Mouse (Mus musculus) hindbrain, embryonic 13.5 days (tissue): ENCODE data around the gene Cd300ld5. TPM values are rescaled to one million over a fixed set of nuclear protein-coding genes. Genes with fewer than 3 reads are reported as not detected.
"Not testable (repeated sequence)": the region's sequence is repeated elsewhere in the genome, so short reads cannot be mapped to it uniquely, and the experiment has no call there.

ENCODE experiments used
- ATAC-seq: fragments of 200-750 bp; cut with Nextera tagmentation; 2 replicates; pipeline ENCODE4 v1.8.0; 2017; ENCODE audit warnings: moderate TSS enrichment; ENCODE audit not compliant: low FRiP score
- H3K27ac ChIP-seq: fragments of 300-500 bp; sonication (generic); 2 replicates; pipeline ENCODE4 v1.5.1; 2015; ENCODE audit warnings: inconsistent platforms, mild to moderate bottlenecking, moderate library complexity
- H3K27me3 ChIP-seq: fragments of 300-500 bp; sonication (generic); 2 replicates; pipeline ENCODE4 v1.6.1; 2015; ENCODE audit warnings: mild to moderate bottlenecking, inconsistent platforms
- H3K36me3 ChIP-seq: fragments of 300-500 bp; sonication (generic); 2 replicates; pipeline ENCODE4 v1.6.1; 2015; ENCODE audit warnings: mild to moderate bottlenecking, inconsistent platforms
- H3K4me1 ChIP-seq: fragments of 300-500 bp; sonication (generic); replicated peaks from 2 replicates; pipeline ENCODE4 v1.6.1; 2015; ENCODE audit warnings: inconsistent platforms
- H3K4me2 ChIP-seq: fragments of 300-500 bp; sonication (generic); 2 replicates; pipeline ENCODE4 v1.6.1; 2015; ENCODE audit warnings: inconsistent platforms, mild to moderate bottlenecking, moderate library complexity
- H3K4me3 ChIP-seq: fragments of 300-500 bp; sonication (generic); 2 replicates; pipeline ENCODE4 v1.5.1; 2015; ENCODE audit warnings: mild to moderate bottlenecking, inconsistent platforms
- H3K9ac ChIP-seq: fragments of 300-500 bp; sonication (generic); 2 replicates; pipeline ENCODE4 v1.6.1; 2015; ENCODE audit warnings: mild to moderate bottlenecking, inconsistent platforms
- H3K9me3 ChIP-seq: fragments of 300-500 bp; sonication (generic); 2 replicates; pipeline ENCODE4 v1.6.1; 2016; ENCODE audit warnings: inconsistent platforms
- WGBS: fragments of 180-500 bp; shearing (Covaris S2); methylation state at CpG from one replicate; pipeline ENCODE4 v1.1.7; 2015; 5-methylcytosine and 5-hydroxymethylcytosine counted together
- polyA plus RNA-seq: library from polyadenylated mRNA; unstranded; fragments of >200 nt; fragmentation: Nextera tagmentation; extraction: Ambion mirVana; gene quantifications from 2 replicates; pipeline ENCODE4 v1.2.1, GENCODE M21; 2015

The Cd300ld5 gene
- polyA plus RNA-seq, 1 experiment from 2014 or later = not detected

GRCm38 (mm10) chr11:115016093-115016492, 21.5 kb downstream of the Cd300ld5 start, which contains the start of gene Cd300ld2:
Gene Cd300ld2 (minus strand): TSS chr11:115016193.
- not testable (repeated sequence) for H3K36me3 ChIP-seq, H3K4me1 ChIP-seq, H3K27ac ChIP-seq, ATAC-seq, H3K4me2 ChIP-seq, H3K9me3 ChIP-seq, H3K9ac ChIP-seq, H3K4me3 ChIP-seq, H3K27me3 ChIP-seq
- WGBS = no CpG with 5 or more reads among the region's 7 CpGs

GRCm38 (mm10) chr11:115004070-115004469, 33.5 kb downstream of the Cd300ld5 start:
- no peak for ATAC-seq
- Histone ChIP-seq H3K9ac (no peak overlapping the region), H3K36me3 (no peaks in the 10 kb centered on the region), H3K27ac (no peak overlapping the region), H3K27me3 (0 out of 2 replicates have a peak, but pooled peaks cover 3% of the 10 kb centered on the region), H3K4me2 (no peak overlapping the region), H3K4me3 (no peak overlapping the region), H3K9me3 (no peaks in the 10 kb centered on the region), H3K4me1 (no peaks in the 10 kb centered on the region)
- WGBS = 94% methylated on average over 5 of the region's 5 CpGs

- no peak for ATAC-seq
- Histone ChIP-seq H3K9me3 (no peaks in the 10 kb centered on the region), H3K27ac (no peak within 1 kb of the TSS), H3K27me3 (0 out of 2 replicates have a peak, but pooled peaks cover 3% of the 10 kb centered on the region), H3K4me3 (no peak within 1 kb of the TSS), H3K36me3 (no peaks in the 10 kb centered on the region), H3K9ac (no peak within 1 kb of the TSS), H3K4me1 (no peaks in the 10 kb centered on the region), H3K4me2 (no peak within 1 kb of the TSS)
- WGBS = 88% methylated on average over 7 of the region's 7 CpGs
Observed at GRCm38 (mm10) chr11:115001474-115002040, 36.0 kb downstream of the Cd300ld5 start, which contains the start of gene Cd300c2. Gene Cd300c2 (minus strand): TSS chr11:115001880.

- Histone ChIP-seq H3K9me3 (no peaks in the 10 kb centered on the region), H3K4me2 (no peak within 1 kb of the TSS), H3K9ac (no peak within 1 kb of the TSS), H3K36me3 (no peaks in the 10 kb centered on the region), H3K27ac (no peak within 1 kb of the TSS), H3K27me3 (no peaks in the 10 kb centered on the region), H3K4me3 (no peak within 1 kb of the TSS), H3K4me1 (no peaks in the 10 kb centered on the region)
- WGBS = 85% methylated on average over 4 of the region's 4 CpGs
- no peak for ATAC-seq
Observed at GRCm38 (mm10) chr11:114989793-114990192, 47.8 kb downstream of the Cd300ld5 start, which contains the start of gene Cd300ld. Gene Cd300ld (minus strand): TSS chr11:114989922.

GRCm38 (mm10) chr11:114981866-114982265, 55.7 kb downstream of the Cd300ld5 start:
- Histone ChIP-seq H3K4me3 (no peak overlapping the region), H3K9me3 (peaks cover 19% of the 10 kb centered on the region), H3K27me3 (no peaks in the 10 kb centered on the region), H3K36me3 (no peaks in the 10 kb centered on the region), H3K4me1 (no peaks in the 10 kb centered on the region), H3K9ac (no peak overlapping the region), H3K4me2 (no peak overlapping the region), H3K27ac (no peak overlapping the region)
- WGBS = 68% methylated on average over 3 of the region's 4 CpGs
- ATAC-seq = no peak

Other genes starting within 250 kb of the Cd300ld5 start
- gene Btbd17, start 241.8 kb downstream of the Cd300ld5 start, polyA plus RNA-seq = 21.4 and 22.3 TPM in 2 replicates
- gene Gpr142, start 238.8 kb downstream of the Cd300ld5 start, polyA plus RNA-seq = not detected in 2 replicates
- gene Gprc5c, start 186.6 kb downstream of the Cd300ld5 start, polyA plus RNA-seq = 9.9 and 11.9 TPM in 2 replicates
- gene Cd300a, start 147.7 kb downstream of the Cd300ld5 start, polyA plus RNA-seq = 0.69 and 1.2 TPM in 2 replicates
- not detected in 2 replicates for gene Cd300lb, start 103.4 kb downstream of the Cd300ld5 start, polyA plus RNA-seq
- not detected in 2 replicates for gene Cd300c, start 68.6 kb downstream of the Cd300ld5 start, polyA plus RNA-seq
- gene Cd300ld, start 47.8 kb downstream of the Cd300ld5 start, polyA plus RNA-seq = 0.06 TPM in 1 of 2 replicates, not detected in the other
- gene Cd300c2, start 35.9 kb downstream of the Cd300ld5 start, polyA plus RNA-seq = 0.96 and 2.0 TPM in 2 replicates
- not detected in 2 replicates for gene Cd300ld2, start 21.6 kb downstream of the Cd300ld5 start, polyA plus RNA-seq
- not detected in 2 replicates for gene Cd300ld4, start 10.8 kb downstream of the Cd300ld5 start, polyA plus RNA-seq
- not detected in 2 replicates for gene Cd300ld3, start 10.6 kb upstream of the Cd300ld5 start, polyA plus RNA-seq
- not detected in 2 replicates for gene Cd300e, start 24.4 kb upstream of the Cd300ld5 start, polyA plus RNA-seq
- gene Rab37, start 53.7 kb upstream of the Cd300ld5 start, polyA plus RNA-seq = 0.99 and 1.4 TPM in 2 replicates
- 0.12 and 0.27 TPM in 2 replicates for gene Cd300lf, start 96.2 kb upstream of the Cd300ld5 start, polyA plus RNA-seq
- gene Slc9a3r1, start 125.6 kb upstream of the Cd300ld5 start, polyA plus RNA-seq = 42.2 and 55.2 TPM in 2 replicates
- gene Tmem104, start 149.7 kb upstream of the Cd300ld5 start, polyA plus RNA-seq = 11.2 and 12.1 TPM in 2 replicates
- gene Nat9, start 150.1 kb upstream of the Cd300ld5 start, polyA plus RNA-seq = 21.5 and 22.0 TPM in 2 replicates
- gene Grin2c, start 229.5 kb upstream of the Cd300ld5 start, polyA plus RNA-seq = 0.22 TPM in 2 replicates
- gene Fdxr, start 239.3 kb upstream of the Cd300ld5 start, polyA plus RNA-seq = 18.1 and 20.8 TPM in 2 replicates